10 mouse cellular contexts compared by ENCODE assay signal in genomic region chr13:63555885-63556284, GRCm38 (mm10). TPM values are rescaled to one million over a fixed set of nuclear protein-coding genes. Genes with fewer than 3 reads are reported as not detected.
DNase-seq lines count a peak whose midpoint lies in the region; ATAC-seq lines count a peak whose summit lies in the region.
"Had no signal": no experiment of that assay in that cellular context is flagged by ENCODE, and none has a peak within 500 bp of the region (broad histone marks: within the 10 kb centered on the region; RNA-seq: fewer than 3 reads in every experiment).

No protein-coding gene starts in this region.

- DNase-seq in forebrain, embryonic 11.5 days (ENCODE audit: low spot score) = no peak
- peak; percentile 80 for DNase-seq in R1 (ENCODE audit: low read depth, low spot score)
- DNase-seq in spleen, adult 18-20 months = no peak
- DNase-seq in adrenal gland, adult (ENCODE audit: inconsistent age in 2 of 2, low spot score in 1 of 2) = no peak
- DNase-seq in right cerebral cortex, postnatal 14 days = no peak
- DNase-seq: kidney, adult 8-10 months had no signal

- H3K9me3 ChIP-seq in forebrain, embryonic 11.5 days (ENCODE audit: control insufficient read depth, low read length) = no peaks in the 10 kb centered on the region
- no peaks in the 10 kb centered on the region for H3K9me3 ChIP-seq in forebrain, embryonic 16.5 days (ENCODE audit: control insufficient read depth, low read length)
- H3K9me3 ChIP-seq in hindbrain, embryonic 16.5 days (ENCODE audit: control insufficient read depth, low read length) = no peaks in the 10 kb centered on the region
- H3K9me3 ChIP-seq in midbrain, embryonic 15.5 days = no peaks in the 10 kb centered on the region

- H3K4me3 ChIP-seq in forebrain, embryonic 11.5 days (ENCODE audit: low read depth, low read length) = no peak overlapping the region; the same call in 1 of the 2 replicates
- H3K4me3 ChIP-seq in forebrain, embryonic 16.5 days (replicated peaks; ENCODE audit: low read length) = no peak overlapping the region
- H3K4me3 ChIP-seq in hindbrain, embryonic 16.5 days (ENCODE audit: low read length) = peak overlapping the region; percentile 8; the same call in 1 of the 2 replicates
- H3K4me3 ChIP-seq in midbrain, embryonic 15.5 days = no peak overlapping the region

- peak overlapping the region; percentile 41 for H3K4me2 ChIP-seq in forebrain, embryonic 11.5 days (ENCODE audit: low read depth, low read length, severe bottlenecking)
- no peak overlapping the region; the same call in 1 of the 2 replicates for H3K4me2 ChIP-seq in forebrain, embryonic 16.5 days (ENCODE audit: low read length)
- H3K4me2 ChIP-seq in hindbrain, embryonic 16.5 days (ENCODE audit: low read length) = peak overlapping the region; percentile 25
- peak overlapping the region; percentile 3; the same call in 1 of the 2 replicates for H3K4me2 ChIP-seq in midbrain, embryonic 15.5 days

- no peak for ATAC-seq in forebrain, embryonic 11.5 days (replicated peaks; ENCODE audit: low FRiP score)
- no peak for ATAC-seq in forebrain, embryonic 16.5 days
- ATAC-seq in hindbrain, embryonic 16.5 days = no peak
- ATAC-seq in midbrain, embryonic 15.5 days (replicated peaks) = no peak

- H3K9ac ChIP-seq in forebrain, embryonic 11.5 days (ENCODE audit: low read length) = peak overlapping the region; percentile 31; the same call in 1 of the 2 replicates
- H3K9ac ChIP-seq in forebrain, embryonic 16.5 days (replicated peaks; ENCODE audit: low read depth, low read length) = no peak overlapping the region
- H3K9ac ChIP-seq in hindbrain, embryonic 16.5 days (ENCODE audit: low read depth, low read length) = peak overlapping the region; percentile 18; the same call in 1 of the 2 replicates
- H3K9ac ChIP-seq in midbrain, embryonic 15.5 days = no peak overlapping the region

- no peaks in the 10 kb centered on the region for H3K27me3 ChIP-seq in forebrain, embryonic 11.5 days (ENCODE audit: control insufficient read depth, insufficient read depth, low read length)
- peaks cover 5% of the 10 kb centered on the region for H3K27me3 ChIP-seq in forebrain, embryonic 16.5 days (replicated peaks; ENCODE audit: control insufficient read depth, insufficient read depth, low read length)
- H3K27me3 ChIP-seq in hindbrain, embryonic 16.5 days (replicated peaks; ENCODE audit: control insufficient read depth, insufficient read depth, low read length) = no peaks in the 10 kb centered on the region
- no peaks in the 10 kb centered on the region for H3K27me3 ChIP-seq in midbrain, embryonic 15.5 days (replicated peaks)

- H3K4me1 ChIP-seq in forebrain, embryonic 11.5 days (replicated peaks; ENCODE audit: control insufficient read depth, insufficient read depth, low read length) = peaks cover 62% of the 10 kb centered on the region
- peaks cover 60% of the 10 kb centered on the region for H3K4me1 ChIP-seq in forebrain, embryonic 16.5 days (replicated peaks; ENCODE audit: control insufficient read depth, insufficient read depth, low read length)
- peaks cover 83% of the 10 kb centered on the region for H3K4me1 ChIP-seq in hindbrain, embryonic 16.5 days (ENCODE audit: control insufficient read depth, insufficient read depth, low read depth, low read length)
- H3K4me1 ChIP-seq in midbrain, embryonic 15.5 days = peaks cover 67% of the 10 kb centered on the region

- peak overlapping the region; percentile 81 for H3K27ac ChIP-seq in forebrain, embryonic 11.5 days (ENCODE audit: low read depth, low read length)
- no peak overlapping the region for H3K27ac ChIP-seq in forebrain, embryonic 16.5 days (ENCODE audit: low read length)
- peak overlapping the region; percentile 55; the same call in 1 of the 2 replicates for H3K27ac ChIP-seq in hindbrain, embryonic 16.5 days (ENCODE audit: low read depth, low read length)
- H3K27ac ChIP-seq in midbrain, embryonic 15.5 days = 0 out of 2 replicates have a peak overlapping the region, but pooled peaks have one; percentile 2
- H3K27ac ChIP-seq: macrophage had no signal

- 27% methylated on average over 5 of the region's 5 CpGs for WGBS in forebrain, embryonic 11.5 days
- 31% methylated on average over 5 of the region's 5 CpGs for WGBS in forebrain, embryonic 16.5 days
- 33% methylated on average over 5 of the region's 5 CpGs for WGBS in hindbrain, embryonic 16.5 days
- 36% methylated on average over 5 of the region's 5 CpGs for WGBS in midbrain, embryonic 15.5 days

- no peaks in the 10 kb centered on the region for H3K36me3 ChIP-seq in forebrain, embryonic 11.5 days (ENCODE audit: control insufficient read depth, insufficient read depth, low read length)
- H3K36me3 ChIP-seq in forebrain, embryonic 16.5 days (ENCODE audit: control insufficient read depth, insufficient read depth) = no peaks in the 10 kb centered on the region
- no peaks in the 10 kb centered on the region for H3K36me3 ChIP-seq in hindbrain, embryonic 16.5 days (ENCODE audit: control insufficient read depth, insufficient read depth, low read length)
- H3K36me3 ChIP-seq in midbrain, embryonic 15.5 days (replicated peaks) = no peaks in the 10 kb centered on the region

RNA-seq across cellular contexts. Expression of gene Ptch1, which starts 17.5 kb away (rescaled TPM):
- polyA plus RNA-seq in forebrain, embryonic 11.5 days (2014; fragmentation: Nextera tagmentation; extraction: Ambion mirVana) = 25.1 and 26.0 TPM in 2 replicates
- polyA plus RNA-seq in forebrain, embryonic 16.5 days (2015; fragmentation: Nextera tagmentation; extraction: Ambion mirVana) = 8.0 and 11.2 TPM in 2 replicates
- polyA plus RNA-seq in hindbrain, embryonic 16.5 days (2015; fragmentation: Nextera tagmentation; extraction: Ambion mirVana) = 15.3 and 17.3 TPM in 2 replicates
- polyA plus RNA-seq in midbrain, embryonic 15.5 days (2015; fragmentation: Nextera tagmentation; extraction: Ambion mirVana) = 15.5 and 15.7 TPM in 2 replicates

RNA-seq across cellular contexts. Expression of gene Fancc, which starts 58.8 kb away (rescaled TPM):
- polyA plus RNA-seq in forebrain, embryonic 11.5 days (2014; fragmentation: Nextera tagmentation; extraction: Ambion mirVana) = 20.4 and 22.5 TPM in 2 replicates
- 13.7 and 13.8 TPM in 2 replicates for polyA plus RNA-seq in forebrain, embryonic 16.5 days (2015; fragmentation: Nextera tagmentation; extraction: Ambion mirVana)
- polyA plus RNA-seq in hindbrain, embryonic 16.5 days (2015; fragmentation: Nextera tagmentation; extraction: Ambion mirVana) = 15.7 and 16.0 TPM in 2 replicates
- 15.3 and 16.1 TPM in 2 replicates for polyA plus RNA-seq in midbrain, embryonic 15.5 days (2015; fragmentation: Nextera tagmentation; extraction: Ambion mirVana)

Comparison
In these comparisons a context has a peak if more than half of its experiments do, and no peak if none do; other contexts are left out.
1. H3K9ac ChIP-seq: peak in forebrain, embryonic 11.5 days (single experiment) and hindbrain, embryonic 16.5 days (single experiment); none in forebrain, embryonic 16.5 days (single experiment) and midbrain, embryonic 15.5 days (single experiment).